Mouse (Mus musculus): ENCODE measurements around the gene Wfikkn2.
A peak's percentile ranks its signal among the peaks of the same experiment; 100 is the strongest.
"Not testable (repeated sequence)": the region's sequence is repeated elsewhere in the genome, so short reads cannot be mapped to it uniquely, and the experiment has no call there.

Wfikkn2 gene

GRCm38 (mm10) chr11:94245955-94246788 is at the start of gene Wfikkn2:
Gene Wfikkn2 (minus strand): TSS chr11:94246005.
- DNase-seq: no peak

GRCm38 (mm10) chr11:94294996-94295845 is 49.4 kb upstream of the Wfikkn2 start:
- no peak for DNase-seq

GRCm38 (mm10) chr11:94290062-94290740 is 44.4 kb upstream of the Wfikkn2 start:
- DNase-seq: no peak

- no peak for DNase-seq
These were observed 41.3 kb upstream of the Wfikkn2 start for GRCm38 (mm10) chr11:94287105-94287504.

GRCm38 (mm10) chr11:94285886-94286574 is 40.2 kb upstream of the Wfikkn2 start:
- no peak for DNase-seq

GRCm38 (mm10) chr11:94283536-94284099 is 37.8 kb upstream of the Wfikkn2 start:
- no peak for DNase-seq

GRCm38 (mm10) chr11:94282291-94282690 is 36.5 kb upstream of the Wfikkn2 start:
- no peak for DNase-seq

- DNase-seq: no peak
These were observed 35.7 kb upstream of the Wfikkn2 start, which contains the start of gene Gm21885 for GRCm38 (mm10) chr11:94281199-94282181. Gene Gm21885 (plus strand): TSS chr11:94281873.

- DNase-seq: peak; percentile 94
These were observed 31.1 kb upstream of the Wfikkn2 start for GRCm38 (mm10) chr11:94276869-94277337.

GRCm38 (mm10) chr11:94275686-94276085 is 29.9 kb upstream of the Wfikkn2 start:
- no peak for DNase-seq

GRCm38 (mm10) chr11:94275226-94275625 is 29.4 kb upstream of the Wfikkn2 start:
- DNase-seq: no peak

- no peak for DNase-seq
These were observed 28.5 kb upstream of the Wfikkn2 start for GRCm38 (mm10) chr11:94274206-94274867.

GRCm38 (mm10) chr11:94272960-94273927 is 27.4 kb upstream of the Wfikkn2 start:
- no peak for DNase-seq

GRCm38 (mm10) chr11:94271015-94271414 is 25.2 kb upstream of the Wfikkn2 start:
- DNase-seq: no peak

- DNase-seq: no peak
These were observed 24.1 kb upstream of the Wfikkn2 start for GRCm38 (mm10) chr11:94269906-94270305.

- no peak for DNase-seq
These were observed 23.0 kb upstream of the Wfikkn2 start for GRCm38 (mm10) chr11:94268761-94269160.

GRCm38 (mm10) chr11:94266155-94266554 is 20.4 kb upstream of the Wfikkn2 start:
- not testable (repeated sequence) for DNase-seq

- peak; percentile 40 for DNase-seq
These were observed 19.5 kb upstream of the Wfikkn2 start for GRCm38 (mm10) chr11:94265134-94265785.

All from kidney, adult 9 months (tissue).